Mouse (Mus musculus): ENCODE results near the gene Nck1.

Nck1 gene

GRCm38 (mm10) chr9:100545715-100546593 lies at the start of gene Nck1:
Gene Nck1 (minus strand): TSS chr9:100546134.
- peak; percentile 99 for DNase-seq (ENCODE audit: low spot score in 2 of 2)

DNA sequence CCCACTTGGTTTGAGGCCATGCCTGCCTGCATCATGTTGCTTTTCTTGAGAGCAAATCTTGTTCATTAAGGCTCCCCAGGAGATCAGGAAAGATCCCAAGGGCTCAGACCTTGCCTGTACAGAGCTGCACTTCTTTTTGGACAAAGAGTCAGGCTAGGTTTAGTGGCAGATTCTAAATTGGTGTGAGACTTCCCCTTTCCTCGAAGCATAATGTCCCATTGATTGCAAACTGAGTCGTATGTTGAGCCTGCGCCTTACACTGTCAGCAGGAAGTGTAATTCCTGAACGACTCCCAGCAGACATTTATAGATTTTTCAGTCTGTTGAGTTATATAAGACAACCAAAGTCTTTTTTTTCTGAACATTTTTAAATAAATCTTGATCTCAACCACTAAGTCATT lies 44.5 kb upstream of the Nck1 start:
- no peak for DNase-seq (ENCODE audit: low spot score in 2 of 2)

DNA sequence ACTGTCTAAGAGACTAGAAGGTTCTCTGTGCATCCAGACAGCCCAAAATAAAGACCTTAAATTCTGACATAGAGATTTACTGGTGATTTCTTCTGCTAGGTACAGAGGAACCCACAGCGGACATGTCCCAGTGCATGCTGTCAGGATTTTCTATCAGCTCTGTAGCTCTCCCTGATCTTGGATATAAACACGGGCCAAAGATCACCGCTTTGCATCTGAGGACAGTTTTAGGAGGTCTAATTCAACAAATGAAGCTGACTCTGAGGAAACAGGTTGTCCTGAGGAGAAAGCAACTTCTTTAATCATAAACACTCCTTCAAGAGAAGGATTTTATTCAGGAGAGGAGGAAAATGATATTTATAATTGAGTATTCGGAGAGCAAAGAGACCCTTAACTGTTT lies 38.1 kb upstream of the Nck1 start:
- DNase-seq (ENCODE audit: low spot score in 2 of 2), result no peak

GRCm38 (mm10) chr9:100582883-100583575 lies 37.1 kb upstream of the Nck1 start:
- no peak for DNase-seq (ENCODE audit: low spot score in 2 of 2)

DNA sequence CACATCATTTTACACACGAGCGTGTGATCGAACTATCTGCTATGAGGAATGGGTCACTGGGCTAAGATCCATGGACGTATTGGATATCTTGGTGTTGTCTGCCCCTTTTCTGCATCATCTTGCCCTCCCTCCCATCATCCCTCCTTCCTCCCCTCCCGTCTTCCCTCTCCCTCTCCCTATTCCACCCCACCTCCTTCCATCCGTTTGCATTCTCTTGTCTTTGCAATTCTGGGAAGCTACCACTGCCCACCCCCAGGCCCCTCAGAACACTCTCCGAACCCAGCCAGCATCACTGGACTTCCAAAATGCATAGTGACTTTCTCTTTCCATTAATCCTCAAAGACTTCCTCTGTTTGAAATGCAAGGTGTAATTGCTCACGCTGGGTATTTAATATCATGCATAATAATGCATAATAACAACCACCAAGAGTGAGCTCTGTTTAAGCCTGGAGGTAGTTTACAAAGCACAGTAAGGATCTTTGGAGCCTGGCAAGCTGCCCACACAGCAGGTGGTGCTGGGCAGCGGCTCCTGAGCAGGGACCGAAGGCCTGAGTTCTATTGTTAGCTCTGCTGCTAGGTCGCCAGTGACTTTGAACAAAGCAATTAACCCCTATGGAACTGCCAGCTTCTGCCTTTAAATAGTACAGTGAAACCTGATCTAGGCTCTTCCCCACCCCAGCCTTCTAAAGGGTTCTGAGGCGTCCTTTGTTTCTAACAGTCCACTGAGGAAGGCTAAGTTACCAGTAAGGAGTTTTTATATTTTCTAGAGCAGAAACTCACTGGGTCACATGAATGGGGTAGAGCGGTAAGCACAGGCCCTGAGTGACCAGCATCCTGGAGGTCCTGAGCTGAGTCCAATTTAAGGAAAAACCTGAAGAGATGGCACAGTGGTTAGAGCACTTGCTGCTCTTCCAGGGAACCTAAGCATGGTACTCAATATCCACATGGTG lies 35.9 kb upstream of the Nck1 start:
- DNase-seq (ENCODE audit: low spot score in 2 of 2), result no peak

DNA sequence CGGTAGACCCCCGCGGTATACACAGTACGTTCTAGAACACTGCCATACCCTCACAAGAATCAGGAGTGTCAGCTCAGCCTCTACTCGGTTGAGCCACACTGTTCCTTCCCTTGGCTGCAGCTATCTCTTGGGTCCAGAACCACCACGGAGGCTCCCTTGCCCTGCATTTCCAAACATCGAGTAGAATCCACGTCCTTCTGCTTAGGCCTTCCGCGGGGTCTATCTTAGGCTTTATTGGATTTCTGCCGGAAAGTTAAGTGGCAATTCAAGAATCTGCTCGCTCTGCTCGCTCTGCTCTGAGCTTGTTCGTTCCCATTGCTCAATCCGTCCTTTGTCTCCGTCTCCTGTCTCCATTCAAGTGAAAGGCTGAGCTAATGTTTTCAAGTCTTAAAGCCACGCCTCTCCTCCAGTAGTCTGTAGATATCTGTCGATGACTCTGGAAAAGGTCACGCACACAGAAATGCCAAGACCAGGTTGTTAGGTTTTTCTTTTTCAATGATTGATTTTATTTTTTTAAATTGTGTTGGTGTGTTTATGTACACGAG lies 34.3 kb upstream of the Nck1 start:
- no peak for DNase-seq (ENCODE audit: low spot score in 2 of 2)

- DNase-seq (ENCODE audit: low spot score in 2 of 2), result no peak
Measured at GRCm38 (mm10) chr9:100573942-100574341, 28.0 kb upstream of the Nck1 start.

DNA sequence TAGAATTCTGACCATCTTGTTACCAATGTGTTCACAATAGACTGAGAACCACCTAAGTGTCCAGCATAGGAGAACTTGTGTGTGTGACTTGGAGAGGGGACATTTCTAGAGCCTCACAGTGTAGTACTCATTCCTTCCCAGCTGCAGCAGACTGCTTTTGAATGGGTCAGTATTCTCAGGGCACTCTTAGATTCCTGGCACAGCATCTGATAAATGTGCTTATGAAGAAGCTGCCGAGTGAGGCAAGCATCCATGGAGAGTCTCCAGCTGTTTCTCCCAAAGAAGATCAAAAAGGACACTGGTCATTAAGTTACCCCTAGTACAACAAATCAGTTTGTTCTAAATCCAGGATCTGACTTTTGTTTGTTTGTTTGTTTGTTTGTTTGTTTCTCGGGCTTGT lies 27.4 kb upstream of the Nck1 start:
- DNase-seq (ENCODE audit: low spot score in 2 of 2), result no peak

- no peak for DNase-seq (ENCODE audit: low spot score in 2 of 2)
Measured at GRCm38 (mm10) chr9:100571511-100571910, 25.6 kb upstream of the Nck1 start.

GRCm38 (mm10) chr9:100570626-100571233 lies 24.8 kb upstream of the Nck1 start, which contains the start of gene Slc35g2:
Gene Slc35g2 (minus strand): TSS chr9:100571090.
- peak in 1 of 2 experiments; percentile 24 for DNase-seq (ENCODE audit: low spot score in 2 of 2)

DNA sequence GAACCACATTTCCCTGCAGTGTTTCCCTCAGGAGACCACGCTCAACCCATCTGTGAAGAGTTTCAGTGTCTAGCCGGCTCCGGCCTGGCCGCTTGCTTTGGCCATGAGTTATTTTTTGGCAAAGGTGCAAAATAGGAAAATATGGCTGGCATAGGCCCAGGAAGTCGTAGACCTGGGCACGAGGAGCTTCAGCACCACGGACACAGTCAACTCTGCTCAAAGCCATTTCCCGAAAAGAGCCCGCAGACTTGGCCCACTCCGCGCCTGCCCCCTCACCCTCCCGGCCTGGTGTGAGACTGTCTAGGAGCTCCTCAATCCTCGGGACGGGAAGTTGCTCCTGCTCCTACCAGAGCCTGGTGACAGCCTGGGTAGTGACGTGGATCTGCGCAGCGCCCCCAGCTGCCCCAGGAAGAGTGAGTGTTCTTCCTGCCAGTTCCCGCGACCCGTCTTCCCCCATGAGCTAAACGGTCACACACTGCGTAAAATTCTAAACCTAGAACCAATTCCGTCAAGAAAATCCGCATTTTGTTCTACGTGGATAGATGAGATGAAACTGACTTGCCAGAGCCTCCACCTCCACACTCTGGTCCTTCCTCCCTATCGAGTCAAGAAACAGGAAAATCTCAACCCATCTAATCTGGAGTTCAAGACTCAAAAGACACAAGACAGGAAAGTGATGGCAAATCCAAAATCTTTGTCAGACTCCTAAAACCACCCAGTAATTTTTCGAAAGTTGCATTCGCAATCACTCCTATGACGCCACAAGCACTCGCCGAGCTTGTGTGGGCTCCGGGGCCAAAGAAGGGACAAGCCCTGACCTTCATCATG lies 24.1 kb upstream of the Nck1 start:
- DNase-seq (ENCODE audit: low spot score in 2 of 2), result peak; percentile 11 to 17

- DNase-seq (ENCODE audit: low spot score in 2 of 2), result no peak
Measured at GRCm38 (mm10) chr9:100560251-100560890, 14.4 kb upstream of the Nck1 start.

- no peak for DNase-seq (ENCODE audit: low spot score in 2 of 2)
Measured at GRCm38 (mm10) chr9:100558991-100559390, 13.1 kb upstream of the Nck1 start.

- no peak for DNase-seq (ENCODE audit: low spot score in 2 of 2)
Measured at GRCm38 (mm10) chr9:100558023-100558573, 12.2 kb upstream of the Nck1 start.

DNA sequence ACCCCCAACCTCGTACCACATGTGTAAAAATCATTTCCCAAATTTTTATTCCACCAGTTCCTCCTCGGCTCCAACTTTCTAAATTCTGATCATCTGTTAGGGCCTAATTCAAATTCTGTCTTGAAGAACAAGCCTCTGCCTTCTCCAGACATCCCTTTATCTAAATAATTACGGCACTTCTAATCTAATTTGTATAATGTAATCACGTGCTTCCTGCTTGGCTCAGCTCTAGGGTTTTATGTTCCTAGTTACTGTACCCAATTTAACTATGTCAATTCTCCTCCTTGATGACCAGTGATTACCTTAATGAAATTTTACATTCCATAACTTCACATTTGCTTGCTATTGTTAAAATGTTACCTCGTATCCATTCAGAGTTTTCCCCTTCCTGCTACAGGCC lies 9.8 kb upstream of the Nck1 start:
- DNase-seq (ENCODE audit: low spot score in 2 of 2), result no peak

DNA sequence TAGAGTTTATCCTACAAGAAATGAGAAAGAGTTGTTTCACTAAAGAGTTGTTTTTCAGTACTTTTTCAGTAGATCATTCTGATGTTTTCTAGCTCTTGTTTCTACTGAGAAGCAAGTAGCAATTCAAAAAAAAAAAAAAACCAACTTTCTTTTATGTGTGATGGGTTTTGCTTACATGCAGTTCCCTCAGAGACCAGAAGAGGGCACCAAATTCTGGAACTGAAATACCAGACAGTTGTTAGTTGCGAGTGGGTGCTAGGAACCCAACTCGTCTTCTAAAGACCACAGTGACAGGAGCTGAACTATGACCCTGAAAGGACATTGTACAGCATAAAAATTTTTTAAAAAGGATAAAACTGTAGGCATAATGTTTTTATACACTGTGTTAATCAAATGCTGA lies 2.4 kb upstream of the Nck1 start:
- DNase-seq (ENCODE audit: low spot score in 2 of 2), result no peak

- DNase-seq (ENCODE audit: low spot score in 2 of 2), result no peak
Measured at GRCm38 (mm10) chr9:100546594-100546910, 618 bp upstream of the Nck1 start.

- DNase-seq (ENCODE audit: low spot score in 2 of 2), result no peak
Measured at GRCm38 (mm10) chr9:100544948-100545714, 803 bp downstream of the Nck1 start.

All from frontal cortex, postnatal 25 days (tissue).